Mouse (Mus musculus) bone marrow macrophage, adult 2 months (primary cell): ENCODE data around the gene Cmip.

Experiments
- CTCF ChIP-seq: IDR thresholded peaks from 2 replicates; pipeline ENCODE4 v1.5.1; 2012; ENCODE audit warnings: low read depth, mild to moderate bottlenecking, low read length, moderate library complexity
- POLR2A ChIP-seq: IDR thresholded peaks from 2 replicates; pipeline ENCODE4 v1.6.1; 2012; ENCODE audit warnings: mild to moderate bottlenecking, low read depth, low read length, borderline replicate concordance

DNA sequence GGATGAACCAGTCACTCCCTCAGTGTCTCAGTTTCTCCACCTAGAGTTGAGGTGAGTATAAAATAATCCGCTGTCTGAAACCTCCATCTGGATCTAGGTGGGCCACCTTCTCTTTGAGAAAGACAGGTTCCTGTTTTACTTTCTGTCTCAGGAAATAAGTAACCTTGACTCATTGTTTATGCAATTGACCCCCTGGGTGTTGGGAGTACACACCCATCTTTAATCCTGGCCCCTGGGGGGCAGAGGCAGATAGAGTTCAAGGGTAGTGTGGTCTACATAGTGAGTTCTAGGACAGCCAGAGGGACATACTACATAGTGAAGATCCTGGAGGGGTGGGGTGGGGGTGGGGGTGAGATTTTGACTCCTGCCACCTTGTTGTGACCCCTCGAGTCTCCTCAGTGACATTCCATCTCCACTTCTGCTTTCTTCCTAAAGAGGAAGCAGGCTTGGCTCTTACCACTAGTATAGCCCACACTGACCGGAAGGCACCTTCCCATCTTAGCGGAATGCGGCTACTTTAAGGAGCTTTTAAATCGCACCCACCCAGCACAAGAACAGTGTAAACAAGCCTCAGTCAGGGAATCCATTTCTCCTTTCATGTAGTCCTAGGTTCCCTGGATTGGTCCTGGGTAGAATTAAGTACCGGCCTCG is 86.0 kb downstream of the Cmip start:
- TF ChIP-seq CTCF: no peak
- no peak for TF ChIP-seq POLR2A
